Mouse (Mus musculus) intestine, embryonic 14.5 days (tissue): ENCODE data around the gene Olfr802. TPM values are rescaled to one million over a fixed set of nuclear protein-coding genes. Genes with fewer than 3 reads are reported as not detected.

Experiments used
- microRNA-seq: library from miRNA; unstranded; fragments of <30 nt; microRNA quantifications from one replicate; pipeline ENCODE4, GENCODE M21; 2016
- polyA plus RNA-seq: library from polyadenylated mRNA; unstranded; fragments of >200 nt; fragmentation: Nextera tagmentation; extraction: Ambion mirVana; gene quantifications from 2 replicates; pipeline ENCODE4 v1.2.1, GENCODE M21; 2014

The Olfr802 gene
- polyA plus RNA-seq, 1 experiment from 2014 or later: not detected

Small RNA genes lying within 50 kb of the gene (microRNA-seq; reads per million reads assigned to microRNA genes)
- gene Gm24485: not detected

Other genes starting within 250 kb of the Olfr802 start
- gene Olfr787, start 226.3 kb downstream of the Olfr802 start, polyA plus RNA-seq: not detected in 2 replicates
- not detected in 2 replicates for gene Olfr788, start 217.2 kb downstream of the Olfr802 start, polyA plus RNA-seq
- gene Olfr789, start 203.4 kb downstream of the Olfr802 start, polyA plus RNA-seq: not detected in 2 replicates
- gene Olfr790, start 189.7 kb downstream of the Olfr802 start, polyA plus RNA-seq: not detected in 2 replicates
- not detected in 2 replicates for gene Olfr791, start 166.4 kb downstream of the Olfr802 start, polyA plus RNA-seq
- not detected in 2 replicates for gene Olfr792, start 149.0 kb downstream of the Olfr802 start, polyA plus RNA-seq
- not detected in 2 replicates for gene Olfr794, start 120.5 kb downstream of the Olfr802 start, polyA plus RNA-seq
- gene Olfr796, start 75.6 kb downstream of the Olfr802 start, polyA plus RNA-seq: not detected in 2 replicates
- gene Olfr798, start 60.2 kb downstream of the Olfr802 start, polyA plus RNA-seq: not detected in 2 replicates
- gene Olfr799, start 50.7 kb downstream of the Olfr802 start, polyA plus RNA-seq: not detected in 2 replicates
- gene Olfr800, start 30.5 kb downstream of the Olfr802 start, polyA plus RNA-seq: not detected in 2 replicates
- not detected in 2 replicates for gene Olfr801, start 14.3 kb downstream of the Olfr802 start, polyA plus RNA-seq
- not detected in 2 replicates for gene Olfr803, start 6.1 kb upstream of the Olfr802 start, polyA plus RNA-seq
- not detected in 2 replicates for gene Olfr804, start 15.0 kb upstream of the Olfr802 start, polyA plus RNA-seq
- gene Olfr805, start 41.2 kb upstream of the Olfr802 start, polyA plus RNA-seq: not detected in 2 replicates
- gene Olfr806, start 53.8 kb upstream of the Olfr802 start, polyA plus RNA-seq: not detected in 2 replicates
- gene Olfr807, start 69.6 kb upstream of the Olfr802 start, polyA plus RNA-seq: not detected in 2 replicates
- gene Olfr808, start 77.3 kb upstream of the Olfr802 start, polyA plus RNA-seq: not detected in 2 replicates
- gene Olfr809, start 86.5 kb upstream of the Olfr802 start, polyA plus RNA-seq: not detected in 2 replicates
- not detected in 2 replicates for gene Olfr810, start 106.7 kb upstream of the Olfr802 start, polyA plus RNA-seq
- not detected in 2 replicates for gene Olfr811, start 116.2 kb upstream of the Olfr802 start, polyA plus RNA-seq
- not detected in 2 replicates for gene Olfr812, start 157.9 kb upstream of the Olfr802 start, polyA plus RNA-seq
- not detected in 2 replicates for gene Olfr813, start 167.2 kb upstream of the Olfr802 start, polyA plus RNA-seq
- gene Olfr814, start 191.7 kb upstream of the Olfr802 start, polyA plus RNA-seq: not detected in 2 replicates
- gene Olfr815, start 217.7 kb upstream of the Olfr802 start, polyA plus RNA-seq: not detected in 2 replicates
- not detected in 2 replicates for gene Olfr816, start 227.4 kb upstream of the Olfr802 start, polyA plus RNA-seq